Mouse (Mus musculus): Measurements from ENCODE around the gene Cfap299. TPM values are rescaled to one million over a fixed set of nuclear protein-coding genes. Genes with fewer than 3 reads are reported as not detected.

Cfap299 gene
- polyA plus RNA-seq, 1 experiment from 2014 or later: 0.17 TPM

- no peaks in the 10 kb centered on the region for H3K36me3 ChIP-seq (replicated peaks)
- no peaks in the 10 kb centered on the region for H3K27me3 ChIP-seq (ENCODE audit: poor library complexity, severe bottlenecking)
- DNase-seq (ENCODE audit: extremely low spot score, low spot score): no peak
- H3K4me3 ChIP-seq: no peak overlapping the region
- H3K4me1 ChIP-seq: no peaks in the 10 kb centered on the region
- WGBS: 90% methylated on average over 9 of the region's 9 CpGs
- no peak overlapping the region for H3K27ac ChIP-seq
- H3K9me3 ChIP-seq: no peaks in the 10 kb centered on the region
Observed at GRCm38 (mm10) chr5:98833760-98834159, 504.7 kb downstream of the Cfap299 start.

DNA sequence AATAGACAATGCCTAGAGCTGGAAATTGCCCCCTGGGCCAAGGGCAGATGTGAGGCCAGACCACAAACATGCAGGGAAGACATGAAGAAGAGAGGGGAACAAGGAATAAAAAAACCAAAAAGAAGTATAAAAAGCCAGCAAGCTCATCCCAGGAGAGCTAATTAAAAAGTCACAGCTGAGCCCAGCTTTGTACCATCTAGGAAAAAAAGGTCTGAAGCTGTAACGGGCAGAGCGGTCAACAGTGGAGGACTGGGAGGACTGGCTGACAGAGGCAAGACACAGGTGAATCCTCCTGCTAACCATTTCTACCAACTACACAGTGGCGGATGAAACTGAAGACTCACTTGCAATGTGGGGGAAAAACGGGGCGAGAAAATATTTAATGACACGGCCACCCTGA, 505.2 kb downstream of the Cfap299 start:
- H3K36me3 ChIP-seq (replicated peaks): no peaks in the 10 kb centered on the region
- H3K27ac ChIP-seq: no peak overlapping the region
- 92% methylated on average over 6 of the region's 6 CpGs for WGBS
- H3K4me1 ChIP-seq: no peaks in the 10 kb centered on the region
- no peaks in the 10 kb centered on the region for H3K27me3 ChIP-seq (ENCODE audit: poor library complexity, severe bottlenecking)
- H3K9me3 ChIP-seq: no peaks in the 10 kb centered on the region
- H3K4me3 ChIP-seq: no peak overlapping the region
- no peak for DNase-seq (ENCODE audit: extremely low spot score, low spot score)

DNA sequence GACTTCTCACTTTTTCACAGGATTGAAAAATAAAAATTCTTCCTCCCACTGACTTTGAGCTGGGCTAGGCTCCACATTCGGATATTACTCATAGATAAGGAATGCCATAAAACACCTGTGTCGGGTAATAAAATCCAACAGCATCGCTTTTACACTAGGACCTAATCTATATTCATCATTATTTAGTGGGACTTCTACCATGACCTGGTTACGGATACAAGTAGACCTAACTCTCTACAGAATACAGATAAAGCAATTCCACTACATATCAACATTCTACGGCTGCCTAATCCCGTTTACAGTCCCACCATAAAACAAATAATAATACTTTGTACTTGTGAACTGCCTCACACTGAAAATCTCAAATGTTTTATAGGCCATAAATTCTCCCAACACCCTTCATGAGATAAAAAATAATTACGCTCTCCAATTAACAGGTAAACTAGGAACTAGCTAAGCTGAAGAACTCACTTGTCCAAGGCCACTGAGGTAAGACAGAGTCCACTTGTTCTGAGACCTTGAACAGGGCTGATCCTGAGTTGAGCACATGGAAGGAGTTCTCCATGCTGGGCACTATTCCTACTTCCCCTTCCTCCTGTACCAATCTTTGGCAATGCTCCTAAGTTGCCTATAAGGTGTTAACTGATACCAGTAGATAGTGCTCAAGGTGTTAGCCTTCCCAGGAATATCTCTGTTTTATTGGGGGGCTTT, 513.7 kb downstream of the Cfap299 start:
- WGBS: 91% methylated on average over 7 of the region's 7 CpGs
- H3K27me3 ChIP-seq (ENCODE audit: poor library complexity, severe bottlenecking): no peaks in the 10 kb centered on the region
- no peak for DNase-seq (ENCODE audit: extremely low spot score, low spot score)
- no peaks in the 10 kb centered on the region for H3K36me3 ChIP-seq (replicated peaks)
- no peaks in the 10 kb centered on the region for H3K9me3 ChIP-seq
- no peaks in the 10 kb centered on the region for H3K4me1 ChIP-seq
- no peak overlapping the region for H3K27ac ChIP-seq
- H3K4me3 ChIP-seq: no peak overlapping the region

GRCm38 (mm10) chr5:98844664-98845063, 515.6 kb downstream of the Cfap299 start:
- no peaks in the 10 kb centered on the region for H3K27me3 ChIP-seq (ENCODE audit: poor library complexity, severe bottlenecking)
- WGBS: 83% methylated on average over 1 of the region's 1 CpGs
- H3K36me3 ChIP-seq (replicated peaks): no peaks in the 10 kb centered on the region
- H3K4me1 ChIP-seq: no peaks in the 10 kb centered on the region
- H3K4me3 ChIP-seq: no peak overlapping the region
- no peaks in the 10 kb centered on the region for H3K9me3 ChIP-seq
- no peak for DNase-seq (ENCODE audit: extremely low spot score, low spot score)
- H3K27ac ChIP-seq: no peak overlapping the region

MicroRNAs encoded within 50 kb of the gene (microRNA counts, 519-probe panel; counts per million panel counts)
- 341 counts per million, percentile 65 among the panel's probes with 10 or more counts for microRNA mmu-miR-703

Small RNA genes within 50 kb of the gene (microRNA-seq; reads per million reads assigned to microRNA genes)
- gene Mir703: not detected

Other genes with a start within 250 kb of the Cfap299 start
- gene Prdm8, start 162.1 kb upstream of the Cfap299 start, polyA plus RNA-seq (2016; fragmentation: Nextera tagmentation; extraction: Ambion mirVana): 0.05 TPM in 2 replicates
- gene Fgf5, start 75.1 kb upstream of the Cfap299 start, polyA plus RNA-seq (2016; fragmentation: Nextera tagmentation; extraction: Ambion mirVana): not detected in 2 replicates
- not detected in 2 replicates for gene Gm11111, start 223.4 kb downstream of the Cfap299 start, polyA plus RNA-seq (2016; fragmentation: Nextera tagmentation; extraction: Ambion mirVana)